Comparison of ENCODE assay signal across 20 mouse cellular contexts in the genomic region with DNA sequence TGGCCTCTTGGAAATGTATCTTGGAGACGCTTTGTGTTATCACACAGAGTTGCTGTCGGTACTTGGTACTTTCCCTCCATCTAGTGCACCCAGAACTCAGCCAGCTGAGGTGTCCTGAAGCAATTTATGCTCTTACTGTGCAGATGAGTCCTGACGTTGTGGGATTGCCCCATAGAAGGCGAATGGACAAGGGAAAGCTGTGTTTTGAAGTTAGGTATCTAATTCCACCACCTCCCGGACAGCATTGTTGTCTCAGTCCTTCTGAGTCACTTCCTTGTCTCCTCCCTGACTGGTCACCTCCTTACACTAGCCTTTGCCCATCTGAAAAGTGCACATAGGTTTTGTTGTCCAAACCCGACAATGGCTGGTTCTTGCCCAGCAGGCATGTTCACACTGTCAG. TPM values are rescaled to one million over a fixed set of nuclear protein-coding genes. Genes with fewer than 3 reads are reported as not detected.
A peak's percentile ranks its signal among the peaks of the same experiment; 100 is the strongest.
DNase-seq lines count a peak whose midpoint lies in the region; ATAC-seq and TF ChIP-seq lines count a peak whose summit lies in the region.
"Had no signal": no experiment of that assay in that cellular context is flagged by ENCODE, and none has a peak within 500 bp of the region (broad histone marks: within the 10 kb centered on the region; RNA-seq: fewer than 3 reads in every experiment).

No protein-coding gene starts in this region.

- no peak for TF ChIP-seq CTCF in liver, postnatal 0 days (IDR thresholded peaks at IDR 0.05; ENCODE audit: low read depth)
- no peak for TF ChIP-seq CTCF in CH12.LX (conservative IDR thresholded peaks at IDR 0.05 in 1 of 2, IDR thresholded peaks at IDR 0.05 in 1 of 2; ENCODE audit: low read depth in 2 of 2, low read length in 2 of 2)
- TF ChIP-seq CTCF in bone marrow macrophage, adult 2 months (IDR thresholded peaks at IDR 0.05; ENCODE audit: low read depth, low read length): no peak

- no peak for TF ChIP-seq POLR2A in CH12.LX (IDR thresholded peaks at IDR 0.05; ENCODE audit: low read depth, low read length)
- TF ChIP-seq POLR2A in bone marrow macrophage, adult 2 months (IDR thresholded peaks at IDR 0.05; ENCODE audit: borderline replicate concordance, low read depth, low read length): no peak

- TF ChIP-seq RAD21 in CH12.LX (IDR thresholded peaks at IDR 0.05; ENCODE audit: low read depth, low read length): no peak

- no peak for ATAC-seq in liver, postnatal 0 days
- no peak for ATAC-seq in liver, embryonic 11.5 days (replicated peaks; ENCODE audit: low FRiP score)
- no peak for ATAC-seq in neural tube, embryonic 15.5 days (ENCODE audit: low FRiP score)
- ATAC-seq: forebrain, embryonic 16.5 days; intestine, embryonic 15.5 days had no signal

- H3K9me3 ChIP-seq in liver, postnatal 0 days (ENCODE audit: low read length): no peaks in the 10 kb centered on the region
- no peaks in the 10 kb centered on the region for H3K9me3 ChIP-seq in liver, embryonic 11.5 days (ENCODE audit: control insufficient read depth, low read length)
- no peaks in the 10 kb centered on the region for H3K9me3 ChIP-seq in CH12.LX (replicated peaks; ENCODE audit: low read length)
- 0 out of 2 replicates have a peak, but pooled peaks cover 4% of the 10 kb centered on the region for H3K9me3 ChIP-seq in neural tube, embryonic 15.5 days (replicated peaks)
- H3K9me3 ChIP-seq: forebrain, embryonic 12.5 days; heart, embryonic 13.5 days; intestine, embryonic 15.5 days had no signal

- H3K4me1 ChIP-seq in liver, postnatal 0 days (ENCODE audit: insufficient read depth): peaks cover 2% of the 10 kb centered on the region; the same call in 1 of the 2 replicates
- H3K4me1 ChIP-seq in liver, embryonic 11.5 days (replicated peaks; ENCODE audit: control insufficient read depth, insufficient read depth, low read length): peaks cover 4% of the 10 kb centered on the region; the same call in 1 of the 2 replicates
- H3K4me1 ChIP-seq in CH12.LX (ENCODE audit: control insufficient read depth in 1 of 2, insufficient read depth in 2 of 2): peaks cover 2 to 37% of the 10 kb centered on the region in 2 experiments
- H3K4me1 ChIP-seq in bone marrow macrophage, adult 2 months (ENCODE audit: control insufficient read depth, insufficient read depth, low read length): peaks cover 32% of the 10 kb centered on the region
- peaks cover 29% of the 10 kb centered on the region for H3K4me1 ChIP-seq in neural tube, embryonic 15.5 days

- no peaks in the 10 kb centered on the region for H3K79me2 ChIP-seq in CH12.LX (replicated peaks; ENCODE audit: control insufficient read depth, extremely low read depth, insufficient read depth, poor library complexity, severe bottlenecking)
- H3K79me2 ChIP-seq in macrophage (ENCODE audit: inconsistent target): no peaks in the 10 kb centered on the region

- 56% methylated on average over 6 of the region's 6 CpGs for WGBS in liver, postnatal 0 days (ENCODE audit: insufficient replicate concordance)
- 62% methylated on average over 6 of the region's 6 CpGs for WGBS in liver, embryonic 11.5 days
- 61% methylated on average over 6 of the region's 6 CpGs for WGBS in macrophage (ENCODE audit: missing documents)
- WGBS in neural tube, embryonic 15.5 days: 79% methylated on average over 6 of the region's 6 CpGs

- H3K36me3 ChIP-seq in liver, postnatal 0 days (replicated peaks; ENCODE audit: insufficient read depth, low read length): peaks cover 5% of the 10 kb centered on the region; the same call in 1 of the 2 replicates
- peaks cover 8% of the 10 kb centered on the region; the same call in 1 of the 2 replicates for H3K36me3 ChIP-seq in liver, embryonic 11.5 days (ENCODE audit: control insufficient read depth, insufficient read depth, low read length)
- H3K36me3 ChIP-seq in CH12.LX (replicated peaks in 1 of 2; ENCODE audit: control insufficient read depth in 1 of 2, insufficient read depth in 1 of 2, low read length in 1 of 2) (peaks cover 11 to 30% of the 10 kb centered on the region in 2 experiments), macrophage (ENCODE audit: inconsistent target) (peaks cover 14% of the 10 kb centered on the region; the same call in 1 of the 2 replicates)
- peaks cover 7% of the 10 kb centered on the region; the same call in 1 of the 2 replicates for H3K36me3 ChIP-seq in neural tube, embryonic 15.5 days

- in situ Hi-C loops in CH12.LX (cut with MboI; ENCODE audit: low pct_ligation_motif_present, low pct_unique_long_range_greater_than_20kb, low sequenced_read_pairs): no loop called here

- intact Hi-C loops in heart, postnatal 25 days (cut with DNase I): loop anchor here (5.0 kb wide), 1 partner anchor 43 kb away; no protein-coding TSS in a partner anchor

- H3K9ac ChIP-seq in liver, postnatal 0 days (replicated peaks): no peak overlapping the region
- H3K9ac ChIP-seq in liver, embryonic 11.5 days (ENCODE audit: low read depth, low read length): no peak overlapping the region
- no peak overlapping the region for H3K9ac ChIP-seq in CH12.LX (ENCODE audit: insufficient read depth, low read depth)
- no peak overlapping the region for H3K9ac ChIP-seq in neural tube, embryonic 15.5 days (replicated peaks)
- H3K9ac ChIP-seq: forebrain, embryonic 12.5 days; heart, embryonic 13.5 days; hindbrain, embryonic 13.5 days; intestine, embryonic 15.5 days had no signal

- H3K4me3 ChIP-seq in liver, postnatal 0 days (ENCODE audit: low read depth, low read length): no peak overlapping the region
- no peak overlapping the region for H3K4me3 ChIP-seq in liver, embryonic 11.5 days (ENCODE audit: low read depth, low read length)
- H3K4me3 ChIP-seq in CH12.LX (replicated peaks in 1 of 3; ENCODE audit: low read depth in 2 of 3, low read length in 2 of 3, poor library complexity in 1 of 3): no peak overlapping the region
- H3K4me3 ChIP-seq in bone marrow macrophage, adult 2 months (ENCODE audit: insufficient read depth, low read length): no peak overlapping the region
- no peak overlapping the region for H3K4me3 ChIP-seq in macrophage (ENCODE audit: inconsistent target)
- no peak overlapping the region for H3K4me3 ChIP-seq in neural tube, embryonic 15.5 days (replicated peaks)
- H3K4me3 ChIP-seq: forebrain, embryonic 12.5 days; heart, embryonic 13.5 days; hindbrain, embryonic 13.5 days; intestine, embryonic 15.5 days had no signal

- H3K4me2 ChIP-seq in liver, postnatal 0 days (ENCODE audit: low read depth, low read length): no peak overlapping the region
- no peak overlapping the region for H3K4me2 ChIP-seq in liver, embryonic 11.5 days
- H3K4me2 ChIP-seq in CH12.LX (ENCODE audit: insufficient read depth, low read depth, poor library complexity, severe bottlenecking): no peak overlapping the region
- H3K4me2 ChIP-seq in neural tube, embryonic 15.5 days: no peak overlapping the region
- H3K4me2 ChIP-seq: forebrain, embryonic 12.5 days; heart, embryonic 13.5 days; hindbrain, embryonic 13.5 days; intestine, embryonic 15.5 days had no signal

- 0 out of 2 replicates have a peak overlapping the region, but pooled peaks have one; percentile 11 for H3K27ac ChIP-seq in liver, postnatal 0 days (ENCODE audit: low read depth)
- no peak overlapping the region for H3K27ac ChIP-seq in liver, embryonic 11.5 days (ENCODE audit: low read depth, low read length)
- H3K27ac ChIP-seq in CH12.LX (ENCODE audit: insufficient read depth, low read depth) (no peak overlapping the region), macrophage (peak overlapping the region; percentile 81)
- H3K27ac ChIP-seq in bone marrow macrophage, adult 2 months (ENCODE audit: insufficient read depth, low read depth, low read length): peak overlapping the region; percentile 83
- H3K27ac ChIP-seq in neural tube, embryonic 15.5 days (replicated peaks): no peak overlapping the region
- H3K27ac ChIP-seq: forebrain, embryonic 12.5 days; heart, embryonic 13.5 days; hindbrain, embryonic 13.5 days; intestine, embryonic 15.5 days had no signal

- TF ChIP-seq EP300 in liver, postnatal 0 days (IDR thresholded peaks at IDR 0.05; ENCODE audit: low read depth): no peak
- TF ChIP-seq EP300 in CH12.LX (IDR thresholded peaks at IDR 0.05; ENCODE audit: low read length): no peak

- dilution Hi-C loops in CH12.LX (cut with MboI; ENCODE audit: extremely low pct_ligation_motif_present, extremely low pct_unique_long_range_greater_than_20kb, low sequenced_read_pairs): no loop called here

- no peaks in the 10 kb centered on the region for H3K27me3 ChIP-seq in liver, postnatal 0 days (ENCODE audit: insufficient read depth, low read length)
- H3K27me3 ChIP-seq in liver, embryonic 11.5 days (replicated peaks; ENCODE audit: control insufficient read depth, insufficient read depth, low read length): no peaks in the 10 kb centered on the region
- H3K27me3 ChIP-seq in CH12.LX (replicated peaks): no peaks in the 10 kb centered on the region
- H3K27me3 ChIP-seq in neural tube, embryonic 15.5 days (replicated peaks): no peaks in the 10 kb centered on the region
- H3K27me3 ChIP-seq: forebrain, embryonic 12.5 days; heart, embryonic 13.5 days; hindbrain, embryonic 13.5 days; intestine, embryonic 15.5 days had no signal

- no peak for DNase-seq in liver, postnatal 0 days
- DNase-seq in liver, embryonic 11.5 days (ENCODE audit: low spot score): no peak
- DNase-seq in CH12.LX (ENCODE audit: extremely low read depth): peak; percentile 36
- no peak for DNase-seq in heart, postnatal 25 days (ENCODE audit: low spot score)
- no peak for DNase-seq in embryo, embryonic 10 days (ENCODE audit: low spot score)
- DNase-seq: adrenal gland, adult 2 months; adrenal gland, postnatal 36 days; cerebellum, adult 11-12 months; cerebellum, adult 9-10 months; cerebellum, postnatal 25 days; gastrocnemius, postnatal 25 days; heart, postnatal 4 days had no signal

TF ChIP-seq in CH12.LX, 34 proteins besides CTCF, POLR2A, EP300 and RAD21:
- TF ChIP-seq CHD1 (IDR thresholded peaks at IDR 0.05; ENCODE audit: low read depth, low read length) (no peak), POLR2AphosphoS2 (IDR thresholded peaks at IDR 0.05; ENCODE audit: low read depth, low read length) (no peak)
TF ChIP-seq in CH12.LX: peak in this region for 0.

RNA-seq across cellular contexts. Expression of a gene that starts 47.6 kb away (rescaled TPM):
- polyA plus RNA-seq in liver, postnatal 0 days (2015; fragmentation: Nextera tagmentation; extraction: Ambion mirVana): 4.7 and 7.6 TPM in 2 replicates
- polyA plus RNA-seq in liver, embryonic 11.5 days (2014; fragmentation: Nextera tagmentation; extraction: Ambion mirVana): 10.7 and 10.9 TPM in 2 replicates
- total RNA-seq in CH12.LX (2012; rRNA removed): 20.9 and 26.1 TPM in 2 replicates
- total RNA-seq in CH12.LX (2014; rRNA removed): 46.4 and 57.9 TPM in 2 replicates
- 44.7 and 54.1 TPM in 2 replicates for polyA plus RNA-seq in CH12.LX (2012; ENCODE audit: insufficient read length, low read depth)
- polyA plus RNA-seq in bone marrow macrophage, adult 2 months (2012; ENCODE audit: insufficient read depth, insufficient read length, missing spikeins): 58.6 and 62.5 TPM in 2 replicates
- 10 to 100 TPM in 24 of 26 experiments, 1 to 10 TPM in 2; 6.5 to 60.3 (median 26.5) TPM for total RNA-seq in macrophage (2018; cell fraction: chromatin; rRNA removed)
- 100 to 1,000 TPM in 25 of 26 experiments, 10 to 100 TPM in 1; 98.5 to 199 (median 142) TPM for total RNA-seq in macrophage (2018; cell fraction: cytosol; rRNA removed)
- 10 to 100 TPM; 15.2 to 69.7 (median 42.8) TPM for total RNA-seq in macrophage (2018; cell fraction: nucleus; rRNA removed)
- polyA plus RNA-seq in macrophage (2018): 106 to 251 TPM (median 119 TPM) in 3 replicates
- 100 to 1,000 TPM; 128 TPM for total RNA-seq in heart, postnatal 25 days (2021)
- polyA plus RNA-seq in neural tube, embryonic 15.5 days (2015; fragmentation: Nextera tagmentation; extraction: Ambion mirVana): 16.4 and 19.9 TPM in 2 replicates

Comparison
In these comparisons a context has a peak if more than half of its experiments do, and no peak if none do; other contexts are left out.
1. H3K27ac ChIP-seq: peak in liver, postnatal 0 days (single experiment), bone marrow macrophage, adult 2 months (single experiment) and macrophage (single experiment); none in liver, embryonic 11.5 days (single experiment), CH12.LX (single experiment) and neural tube, embryonic 15.5 days (single experiment).